Mouse (Mus musculus) lung, embryonic 14.5 days (tissue): ENCODE results near the gene Nusap1. TPM values are rescaled to one million over a fixed set of nuclear protein-coding genes. Genes with fewer than 3 reads are reported as not detected.

Source experiments
- ATAC-seq: fragments of 200-750 bp; cut with Nextera tagmentation; 2 replicates; pipeline ENCODE4 v1.8.0; 2017; ENCODE audit warnings: mild to moderate bottlenecking, moderate TSS enrichment, moderate library complexity; ENCODE audit not compliant: insufficient read depth
- DNase-seq: peaks from one replicate; pipeline ENCODE4 v3.0.0-alpha.2; 2015
- H3K27ac ChIP-seq: fragments of 300-500 bp; sonication (generic); 2 replicates; pipeline ENCODE4 v1.5.1; 2014; ENCODE audit warnings: low read depth, mild to moderate bottlenecking, moderate library complexity
- H3K27me3 ChIP-seq: fragments of 300-500 bp; sonication (generic); 2 replicates; pipeline ENCODE4 v1.6.1; 2014; ENCODE audit warnings: low read length, control low read depth; ENCODE audit not compliant: insufficient read depth
- H3K36me3 ChIP-seq: fragments of 300-500 bp; sonication (generic); 2 replicates; pipeline ENCODE4 v1.6.1; 2014; ENCODE audit warnings: control low read depth; ENCODE audit not compliant: insufficient read depth
- H3K4me1 ChIP-seq: fragments of 300-500 bp; sonication (generic); 2 replicates; pipeline ENCODE4 v1.6.1; 2014; ENCODE audit warnings: antibody characterized with exemption, control low read depth; ENCODE audit not compliant: insufficient read depth
- H3K4me2 ChIP-seq: fragments of 300-500 bp; sonication (generic); 2 replicates; pipeline ENCODE4 v1.6.1; 2014; ENCODE audit warnings: mild to moderate bottlenecking
- H3K4me3 ChIP-seq: fragments of 300-500 bp; sonication (generic); 2 replicates; pipeline ENCODE4 v1.5.1; 2014; ENCODE audit warnings: low read depth, low read length
- H3K9ac ChIP-seq: fragments of 300-500 bp; sonication (generic); 2 replicates; pipeline ENCODE4 v1.6.1; 2014
- H3K9me3 ChIP-seq: fragments of 300-500 bp; sonication (generic); 2 replicates; pipeline ENCODE4 v1.6.1; 2016; ENCODE audit warnings: low read depth, low read length, control low read depth
- CTCF ChIP-seq: IDR thresholded peaks from 2 replicates; pipeline ENCODE4 v1.5.1; 2016; ENCODE audit warnings: antibody characterized with exemption, low read depth
- WGBS: fragments of 180-500 bp; shearing (Covaris S2); extraction: QIAGEN DNeasy Blood & Tissue Kit; methylation state at CpG from one replicate; pipeline ENCODE4 v1.1.7; 2014; 5-methylcytosine and 5-hydroxymethylcytosine counted together
- polyA plus RNA-seq: library from polyadenylated mRNA; unstranded; fragments of >200 nt; fragmentation: Nextera tagmentation; extraction: Ambion mirVana; gene quantifications from 2 replicates; pipeline ENCODE4 v1.2.1, GENCODE M21; 2014

Nusap1 gene
- polyA plus RNA-seq, 1 experiment from 2014 or later = 83.9 TPM

GRCm38 (mm10) chr2:119675215-119675784, 57.2 kb downstream of the Nusap1 start:
- peak; percentile 86 for ATAC-seq
- Histone ChIP-seq H3K4me2 (peak overlapping the region; percentile 82), H3K27ac (peak overlapping the region; percentile 83), H3K9ac (peak overlapping the region; percentile 96), H3K36me3 (peaks cover 9% of the 10 kb centered on the region; the same call in 1 of the 2 replicates), H3K4me3 (peak overlapping the region; percentile 97), H3K9me3 (no peaks in the 10 kb centered on the region), H3K4me1 (peaks cover 3% of the 10 kb centered on the region), H3K27me3 (no peaks in the 10 kb centered on the region)
- no peak for DNase-seq
- no peak for TF ChIP-seq CTCF
- under 1% methylated on average over 37 of the region's 39 CpGs for WGBS

- ATAC-seq (no peak), DNase-seq (peak; percentile 4)
- WGBS = 2% methylated on average over 5 of the region's 5 CpGs
These were observed 57.7 kb downstream of the Nusap1 start for GRCm38 (mm10) chr2:119675831-119676230.

DNA sequence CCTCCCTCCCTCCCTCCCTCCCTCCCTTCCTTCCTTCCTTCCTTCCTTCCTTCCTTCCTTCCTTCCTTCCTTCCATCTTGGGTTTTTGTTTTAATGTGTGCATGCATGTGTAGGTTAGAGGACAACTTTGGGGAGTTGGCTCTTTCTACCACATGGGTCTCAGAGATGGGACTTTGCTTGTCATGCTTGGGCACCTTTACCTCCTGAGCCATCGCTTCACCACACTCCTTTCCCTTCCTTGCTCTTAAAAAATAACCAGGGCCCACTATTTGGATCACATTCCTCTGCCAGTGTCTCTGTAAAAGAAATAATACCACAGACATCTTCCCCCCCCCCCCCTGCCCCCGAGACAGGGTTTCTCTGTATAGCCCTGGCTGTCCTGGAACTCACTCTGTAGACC, 65.6 kb downstream of the Nusap1 start:
- H3K36me3 ChIP-seq = peaks cover 25% of the 10 kb centered on the region; the same call in 1 of the 2 replicates
- ATAC-seq = no peak
- no peak for TF ChIP-seq CTCF
- DNase-seq = no peak
- no peaks in the 10 kb centered on the region for H3K9me3 ChIP-seq
- no peaks in the 10 kb centered on the region for H3K4me1 ChIP-seq
- WGBS = 100% methylated on average over 2 of the region's 2 CpGs
- no peak overlapping the region for H3K9ac ChIP-seq
- no peak overlapping the region for H3K4me2 ChIP-seq
- H3K4me3 ChIP-seq = no peak overlapping the region
- no peaks in the 10 kb centered on the region for H3K27me3 ChIP-seq
- no peak overlapping the region for H3K27ac ChIP-seq

More at GRCm38 (mm10) chr2:119675831-119676230, 57.7 kb downstream of the Nusap1 start:
- Histone ChIP-seq H3K4me2 (peak overlapping the region; percentile 82), H3K4me1 (peaks cover 3% of the 10 kb centered on the region), H3K36me3 (peaks cover 9% of the 10 kb centered on the region; the same call in 1 of the 2 replicates), H3K9me3 (no peaks in the 10 kb centered on the region), H3K27me3 (no peaks in the 10 kb centered on the region), H3K9ac (peak overlapping the region; percentile 96), H3K27ac (no peak overlapping the region), H3K4me3 (peak overlapping the region; percentile 97)
- TF ChIP-seq CTCF = no peak

DNA sequence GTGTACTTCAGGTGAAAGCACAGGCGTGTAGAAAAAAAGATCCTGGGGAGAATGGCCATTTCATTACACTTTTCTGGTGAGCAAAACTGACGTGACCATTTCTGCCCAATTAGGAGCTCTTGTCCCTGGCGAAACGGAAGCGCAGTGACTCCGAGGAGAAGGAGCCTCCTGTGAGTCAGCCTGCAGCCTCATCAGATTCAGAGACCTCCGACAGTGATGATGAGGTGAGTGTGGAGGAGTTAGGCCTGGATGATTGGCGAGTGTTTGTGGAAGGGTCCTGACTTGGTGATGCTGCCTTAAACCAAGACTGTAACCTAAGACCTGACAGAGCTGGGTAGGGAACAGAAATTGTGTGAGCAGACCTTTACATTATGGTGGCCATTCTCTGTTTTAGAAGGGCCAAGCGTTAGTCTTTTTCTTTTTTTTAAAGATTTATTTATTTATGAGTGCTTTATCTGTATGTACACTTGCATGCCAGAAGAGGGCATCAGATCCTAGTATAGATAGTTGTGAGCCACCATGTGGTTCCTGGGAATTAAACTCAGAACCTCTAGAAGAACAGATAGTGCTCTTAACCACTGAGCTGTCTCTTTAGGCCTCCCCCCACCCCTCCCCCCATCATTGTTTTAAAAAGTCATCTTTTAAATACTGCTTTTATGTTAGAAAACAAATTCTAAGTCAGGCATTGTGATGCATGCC, 74.1 kb downstream of the Nusap1 start:
- Histone ChIP-seq H3K4me1 (no peaks in the 10 kb centered on the region), H3K36me3 (peaks cover 34% of the 10 kb centered on the region), H3K9me3 (no peaks in the 10 kb centered on the region), H3K27me3 (no peaks in the 10 kb centered on the region), H3K27ac (no peak overlapping the region), H3K4me2 (no peak overlapping the region), H3K9ac (no peak overlapping the region), H3K4me3 (no peak overlapping the region)
- DNase-seq (peak; percentile 17), ATAC-seq (no peak)
- WGBS = 63% methylated on average over 9 of the region's 9 CpGs
- peak; percentile 35; the same call in 1 of the 2 replicates for TF ChIP-seq CTCF

GRCm38 (mm10) chr2:119694826-119695225, 76.7 kb downstream of the Nusap1 start:
- ATAC-seq (no peak), DNase-seq (no peak)
- Histone ChIP-seq H3K4me1 (no peaks in the 10 kb centered on the region), H3K4me3 (no peak overlapping the region), H3K4me2 (no peak overlapping the region), H3K36me3 (peaks cover 34% of the 10 kb centered on the region), H3K27ac (no peak overlapping the region), H3K27me3 (no peaks in the 10 kb centered on the region), H3K9ac (no peak overlapping the region), H3K9me3 (no peaks in the 10 kb centered on the region)
- no peak for TF ChIP-seq CTCF
- WGBS = 90% methylated on average over 2 of the region's 2 CpGs

DNA sequence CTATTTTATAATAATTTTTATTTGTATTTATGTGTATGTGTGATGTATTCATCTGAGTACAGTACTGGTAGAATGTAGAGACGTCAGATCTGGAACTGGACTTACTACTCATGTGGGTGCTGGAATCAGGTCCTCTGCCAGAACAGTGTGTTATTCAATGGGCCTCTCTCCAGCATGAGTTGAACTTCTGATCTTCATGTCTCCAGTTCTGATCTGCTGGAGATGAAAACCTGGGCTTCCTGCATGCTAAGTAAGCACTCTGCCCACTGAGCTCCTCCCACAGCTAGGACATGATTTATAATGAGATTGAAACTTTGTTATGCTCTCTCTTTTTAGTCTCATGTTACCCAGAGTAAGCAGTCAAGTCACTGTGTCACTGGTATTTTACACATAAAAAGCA, 78.0 kb downstream of the Nusap1 start:
- no peak for ATAC-seq
- no peaks in the 10 kb centered on the region for H3K4me1 ChIP-seq
- H3K27ac ChIP-seq = no peak overlapping the region
- no peak overlapping the region for H3K4me2 ChIP-seq
- H3K9ac ChIP-seq = no peak overlapping the region
- no peak for TF ChIP-seq CTCF
- peaks cover 43% of the 10 kb centered on the region for H3K36me3 ChIP-seq
- H3K27me3 ChIP-seq = no peaks in the 10 kb centered on the region
- no peaks in the 10 kb centered on the region for H3K9me3 ChIP-seq
- 55% methylated on average over 1 of the region's 1 CpGs for WGBS
- no peak for DNase-seq
- no peak overlapping the region for H3K4me3 ChIP-seq

GRCm38 (mm10) chr2:119698472-119698871, 80.4 kb downstream of the Nusap1 start:
- H3K9ac ChIP-seq = no peak overlapping the region
- H3K9me3 ChIP-seq = no peaks in the 10 kb centered on the region
- 92% methylated on average over 2 of the region's 2 CpGs for WGBS
- H3K4me3 ChIP-seq = no peak overlapping the region
- DNase-seq (no peak), ATAC-seq (no peak)
- H3K4me2 ChIP-seq = no peak overlapping the region
- H3K27ac ChIP-seq = no peak overlapping the region
- TF ChIP-seq CTCF = no peak
- H3K36me3 ChIP-seq = peaks cover 35% of the 10 kb centered on the region
- no peaks in the 10 kb centered on the region for H3K27me3 ChIP-seq
- H3K4me1 ChIP-seq = no peaks in the 10 kb centered on the region
